Mouse (Mus musculus): ENCODE data around the gene Ehbp1l1.

Ehbp1l1 gene

GRCm38 (mm10) chr19:5725767-5726515, at the start of gene Ehbp1l1:
TSS of gene Ehbp1l1 (minus strand) at chr19:5726317.
- no peak for DNase-seq

DNA sequence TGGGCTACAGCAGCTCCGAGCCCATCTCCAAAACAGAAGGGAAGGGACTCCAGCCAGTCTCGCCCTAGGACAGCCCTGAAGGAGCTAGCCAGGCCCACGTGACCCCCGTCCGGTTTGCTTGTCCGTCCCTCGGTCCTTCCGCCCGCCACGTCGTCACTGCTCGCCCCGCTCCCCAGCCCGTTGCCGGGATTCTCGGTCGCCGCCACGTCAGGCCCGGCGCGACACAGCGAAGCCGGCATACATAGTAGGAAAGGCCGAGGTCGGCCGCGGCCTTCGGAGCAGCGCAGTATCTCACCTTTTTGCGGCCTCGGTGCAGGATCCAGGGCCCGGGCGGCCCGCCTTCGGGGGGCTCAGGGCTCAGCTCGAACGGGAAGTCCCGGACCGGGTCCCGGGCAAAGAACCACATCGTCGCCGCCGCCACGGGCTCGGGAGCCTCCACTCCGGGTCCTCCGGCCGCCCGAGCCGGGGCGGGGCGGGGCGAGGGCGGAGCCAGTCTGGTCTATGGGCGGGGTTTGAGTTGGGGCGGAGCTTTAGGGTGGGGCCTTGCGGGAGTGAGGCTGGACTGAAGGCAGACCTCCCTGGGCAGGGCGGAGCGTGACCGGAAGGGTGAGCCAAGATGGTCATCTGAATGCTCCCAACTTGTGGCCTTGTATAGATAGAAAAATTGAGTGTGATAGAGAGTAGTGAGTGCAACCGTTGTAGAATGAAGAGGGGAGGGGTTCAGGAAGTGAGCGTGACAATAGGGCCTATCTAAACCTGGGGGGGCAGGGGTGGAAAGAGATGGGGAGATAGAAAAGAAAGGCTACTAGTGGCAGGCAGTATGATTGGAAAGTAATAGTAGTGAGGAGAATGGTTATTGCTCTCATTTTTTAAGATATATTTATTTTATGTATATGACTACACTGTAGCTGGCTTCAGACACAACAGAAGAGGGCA, 45.1 kb upstream of the Ehbp1l1 start, which contains the start of gene Scyl1:
Gene Scyl1, minus strand, starts transcription at position 495 of the 936 bp plus-strand sequence.
- DNase-seq, result peak; percentile 93

DNA sequence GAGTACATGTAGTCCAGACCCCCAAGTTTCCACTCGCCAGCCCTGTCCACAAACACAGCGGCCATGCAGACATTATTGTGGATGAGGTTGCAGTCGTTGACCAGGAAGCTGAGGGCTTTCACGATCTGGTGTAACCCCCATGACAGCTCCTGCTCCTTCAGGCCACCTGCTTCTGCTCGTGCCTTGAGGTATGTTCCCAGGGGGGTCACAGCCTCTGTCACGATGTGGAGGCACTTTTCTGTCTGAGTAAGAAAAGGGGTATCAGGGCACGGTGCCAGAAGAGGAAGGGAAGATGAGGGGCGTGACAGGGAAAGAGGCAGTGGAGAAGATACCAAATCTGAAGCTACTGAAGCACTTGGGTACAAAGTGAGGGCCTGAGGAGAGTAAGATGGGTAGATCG, 44.2 kb upstream of the Ehbp1l1 start:
- no peak for DNase-seq

DNA sequence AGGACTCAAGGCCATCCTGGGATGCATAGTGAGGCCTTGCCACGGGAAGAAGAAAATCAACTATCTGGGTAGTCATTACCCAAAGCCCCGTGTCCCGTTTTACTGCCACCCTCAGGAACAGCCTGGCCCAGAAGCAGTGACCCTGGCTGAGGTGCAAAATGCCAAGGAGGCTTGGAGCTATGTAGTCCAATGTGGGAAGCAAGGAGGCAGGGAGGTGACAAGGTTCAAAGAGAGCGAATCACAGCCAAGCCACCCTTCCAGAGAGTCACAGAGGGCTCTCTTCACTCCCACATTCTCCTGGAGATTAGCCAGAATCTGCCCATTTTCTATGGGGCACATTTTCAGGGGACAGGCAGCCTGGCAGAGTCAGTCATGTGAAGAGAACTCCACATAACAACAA, 41.2 kb upstream of the Ehbp1l1 start:
- DNase-seq, result no peak

GRCm38 (mm10) chr19:5763163-5763562, 37.0 kb upstream of the Ehbp1l1 start:
- DNase-seq, result no peak

DNA sequence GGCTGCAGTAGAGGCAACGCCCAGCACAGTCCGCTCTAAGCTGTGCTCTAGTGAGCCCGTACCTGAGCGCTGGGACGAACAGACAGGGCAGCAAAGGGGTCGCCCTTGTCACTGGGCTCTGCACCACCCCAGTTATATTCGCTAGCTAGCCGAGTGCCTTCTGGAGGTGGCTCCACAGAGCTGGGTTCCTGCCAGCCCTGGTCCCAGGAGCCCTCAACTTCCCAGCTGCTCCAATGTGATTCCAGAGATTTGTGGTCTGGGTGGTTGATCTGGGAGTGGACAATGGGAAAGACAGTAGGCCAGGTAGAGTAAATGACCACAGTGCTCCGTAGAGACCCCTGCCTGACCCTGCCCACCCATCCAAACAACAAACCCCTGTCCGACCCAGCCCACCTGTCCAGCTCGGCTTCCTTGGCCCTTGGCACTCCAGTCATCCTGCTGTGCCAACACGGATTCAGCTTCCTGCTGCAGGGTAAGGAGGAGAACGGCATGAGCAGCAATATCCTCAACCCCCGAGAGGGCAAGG, 32.8 kb upstream of the Ehbp1l1 start:
- no peak for DNase-seq

GRCm38 (mm10) chr19:5756991-5757636, 31.0 kb upstream of the Ehbp1l1 start:
- no peak for DNase-seq

DNA sequence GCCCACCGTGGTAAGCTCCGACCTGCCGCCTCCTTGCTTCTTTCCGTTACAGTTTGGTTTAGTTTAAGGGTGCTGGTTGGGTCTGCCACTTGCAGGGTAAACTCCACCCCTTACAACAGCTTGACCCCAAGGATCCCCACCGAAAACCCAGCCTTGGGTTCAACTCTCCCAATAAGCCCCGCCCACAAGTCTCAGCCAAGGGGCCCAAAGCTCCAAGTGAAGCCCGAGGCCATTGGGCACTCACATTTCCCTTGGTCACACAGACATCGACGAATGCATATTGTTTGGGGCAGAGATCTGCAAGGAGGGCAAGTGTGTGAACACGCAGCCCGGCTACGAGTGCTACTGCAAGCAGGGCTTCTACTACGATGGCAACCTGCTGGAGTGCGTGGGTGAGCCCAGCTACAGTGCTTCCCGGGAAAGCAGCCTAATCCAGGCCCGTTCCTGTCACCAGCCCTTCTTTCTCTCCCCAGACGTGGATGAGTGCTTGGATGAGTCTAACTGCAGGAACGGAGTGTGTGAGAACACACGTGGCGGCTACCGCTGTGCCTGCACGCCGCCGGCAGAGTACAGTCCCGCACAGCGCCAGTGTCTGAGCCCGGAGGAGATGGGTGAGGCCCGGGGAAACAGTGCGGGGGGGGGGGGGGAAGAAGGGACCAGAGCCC, 30.3 kb upstream of the Ehbp1l1 start:
- peak; percentile 91 for DNase-seq

GRCm38 (mm10) chr19:5751742-5752141, 25.6 kb upstream of the Ehbp1l1 start:
- DNase-seq, result no peak

DNA sequence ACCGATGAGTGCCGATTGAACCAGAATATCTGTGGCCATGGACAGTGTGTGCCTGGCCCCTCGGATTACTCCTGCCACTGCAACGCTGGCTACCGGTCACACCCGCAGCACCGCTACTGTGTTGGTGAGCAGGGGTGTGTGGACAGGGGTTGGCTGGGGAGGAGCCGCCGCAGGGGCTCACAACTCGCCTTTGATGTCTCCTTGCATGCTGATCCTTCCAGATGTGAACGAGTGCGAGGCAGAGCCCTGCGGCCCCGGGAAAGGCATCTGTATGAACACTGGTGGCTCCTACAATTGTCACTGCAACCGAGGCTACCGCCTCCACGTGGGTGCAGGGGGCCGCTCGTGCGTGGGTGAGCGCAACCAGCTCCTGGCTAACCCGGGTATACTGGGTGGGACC, 24.8 kb upstream of the Ehbp1l1 start:
- DNase-seq, result no peak

DNA sequence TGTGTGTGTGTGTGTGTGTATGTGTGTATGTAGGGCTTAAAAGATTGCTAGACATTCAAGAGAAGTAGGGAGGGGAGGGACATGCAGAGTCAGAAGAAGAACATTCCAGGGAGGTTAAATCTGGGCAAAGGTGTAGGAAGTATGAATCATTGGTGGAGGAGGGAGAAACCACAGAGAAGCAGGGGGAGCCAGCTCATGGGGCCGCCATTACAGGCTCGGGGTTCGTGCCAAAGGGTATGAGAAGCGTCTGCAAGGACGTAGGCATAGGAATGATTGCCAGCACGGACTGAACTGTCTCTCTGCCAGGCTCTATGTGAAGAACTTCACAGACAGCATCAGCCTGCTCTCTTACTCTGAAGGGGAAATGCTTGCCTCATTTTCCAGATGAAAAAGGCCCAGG, 23.4 kb upstream of the Ehbp1l1 start:
- no peak for DNase-seq

DNA sequence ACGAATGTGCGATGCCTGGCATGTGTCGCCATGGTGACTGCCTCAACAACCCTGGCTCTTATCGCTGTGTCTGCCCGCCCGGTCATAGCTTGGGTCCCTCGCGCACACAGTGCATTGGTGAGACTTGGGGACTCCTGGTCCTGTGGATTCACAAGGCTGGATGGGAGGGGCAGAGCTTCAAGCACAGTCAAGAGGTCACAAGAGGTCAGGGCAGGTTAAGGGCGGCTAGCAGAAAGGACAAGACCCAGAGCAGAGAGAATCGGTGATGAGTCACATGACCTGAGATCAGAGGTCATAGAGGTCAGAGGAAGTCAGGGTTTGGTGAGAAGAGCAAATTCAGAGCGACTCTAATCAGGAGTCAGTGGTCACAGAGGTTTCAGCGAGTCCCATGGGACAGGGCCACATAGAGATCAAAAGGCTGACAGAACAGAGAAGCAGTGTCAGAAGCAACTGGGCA, 20.8 kb upstream of the Ehbp1l1 start:
- no peak for DNase-seq

DNA sequence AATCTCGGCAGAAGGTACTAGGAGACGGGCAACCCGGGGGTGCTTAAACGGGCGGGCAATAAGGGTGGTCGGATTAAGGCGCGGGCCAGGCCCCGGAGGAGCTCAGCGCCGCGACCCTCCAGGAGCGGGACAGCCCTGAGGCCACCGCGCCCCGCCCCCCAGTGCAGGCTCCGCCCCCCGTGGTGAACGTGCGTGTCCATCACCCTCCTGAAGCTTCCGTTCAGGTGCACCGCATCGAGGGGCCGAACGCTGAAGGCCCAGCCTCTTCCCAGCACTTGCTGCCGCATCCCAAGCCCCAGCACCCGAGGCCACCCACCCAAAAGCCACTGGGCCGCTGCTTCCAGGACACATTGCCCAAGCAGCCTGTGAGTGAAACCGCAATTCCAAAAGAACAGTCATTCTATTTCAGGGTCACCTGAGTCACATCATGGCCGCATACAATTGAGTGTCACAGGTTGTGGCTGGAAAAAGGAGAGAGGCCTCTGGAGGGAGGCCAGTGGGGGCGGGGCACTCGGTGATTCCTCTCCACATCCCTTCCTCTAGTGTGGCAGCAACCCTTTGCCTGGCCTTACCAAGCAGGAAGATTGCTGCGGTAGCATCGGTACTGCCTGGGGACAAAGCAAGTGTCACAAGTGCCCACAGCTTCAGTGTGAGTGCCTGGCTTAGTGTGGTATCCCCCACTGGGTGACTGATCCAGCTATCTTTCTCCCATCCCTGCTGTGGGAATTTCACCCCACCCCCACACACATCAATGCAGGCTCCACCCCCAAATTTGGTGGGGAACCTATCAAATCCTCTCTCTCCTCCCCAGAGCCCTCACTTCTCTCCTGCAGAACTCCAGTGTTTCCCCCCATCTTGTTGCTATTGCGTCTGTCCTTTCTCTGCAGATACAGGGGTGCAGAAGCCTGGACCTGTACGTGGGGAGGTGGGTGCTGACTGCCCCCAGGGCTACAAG, 19.9 kb upstream of the Ehbp1l1 start:
- no peak for DNase-seq

DNA sequence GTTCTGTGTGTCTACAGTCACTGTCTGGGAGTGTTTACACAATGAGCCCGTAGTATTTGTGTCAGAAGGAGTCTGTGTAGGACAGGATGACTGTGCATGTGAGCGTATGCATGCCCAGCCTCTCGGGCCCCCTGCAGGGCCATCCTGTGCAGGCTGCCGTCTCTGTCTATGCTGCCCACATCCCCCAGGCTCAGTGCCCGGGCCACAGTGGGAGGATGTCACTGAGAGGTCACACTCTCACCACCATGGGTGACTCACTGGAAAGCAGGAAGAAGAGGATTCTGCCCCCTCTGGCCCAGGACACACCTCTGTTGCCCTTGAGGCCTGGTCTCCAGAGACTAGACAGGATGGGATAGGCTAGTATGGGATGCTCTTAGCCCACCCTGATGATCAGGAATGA, 17.5 kb upstream of the Ehbp1l1 start:
- no peak for DNase-seq

GRCm38 (mm10) chr19:5742241-5742641, 16.1 kb upstream of the Ehbp1l1 start:
- DNase-seq, result no peak

DNA sequence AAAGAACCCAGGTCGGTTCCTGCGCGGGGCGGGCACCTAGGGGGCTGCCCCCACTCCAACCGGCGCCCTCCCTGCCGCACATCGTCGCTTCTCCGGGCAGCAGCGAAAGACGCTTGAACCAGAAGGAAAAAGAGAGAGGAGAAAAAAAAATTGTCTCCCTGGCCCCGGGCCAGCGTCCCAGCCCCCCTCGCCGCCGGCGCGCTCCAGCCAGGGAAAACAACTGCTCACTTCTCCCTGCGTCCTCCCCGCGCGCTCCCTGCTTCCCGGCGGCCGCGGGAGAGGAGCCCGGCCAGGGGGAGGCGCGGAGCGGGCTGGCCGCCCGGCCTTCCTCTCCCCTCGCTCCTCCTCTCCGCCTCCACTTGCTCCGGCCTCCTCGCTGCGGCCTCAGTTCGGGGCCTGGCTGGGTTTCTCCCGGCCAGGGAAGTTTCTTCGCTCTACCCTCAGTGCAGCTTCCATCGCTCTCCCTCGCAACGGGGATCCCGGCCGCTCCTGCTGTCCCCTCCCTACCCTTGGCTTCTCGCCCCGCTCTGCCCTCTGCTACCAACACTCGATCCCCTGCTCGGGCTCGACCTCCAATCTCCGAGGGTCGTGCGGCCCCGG, 15.6 kb upstream of the Ehbp1l1 start:
- peak; percentile 47 for DNase-seq

- no peak for DNase-seq
These were observed 14.5 kb upstream of the Ehbp1l1 start, which contains the start of gene Ltbp3 for GRCm38 (mm10) chr19:5740320-5741317. TSS of gene Ltbp3 (plus strand) at chr19:5740904.

DNA sequence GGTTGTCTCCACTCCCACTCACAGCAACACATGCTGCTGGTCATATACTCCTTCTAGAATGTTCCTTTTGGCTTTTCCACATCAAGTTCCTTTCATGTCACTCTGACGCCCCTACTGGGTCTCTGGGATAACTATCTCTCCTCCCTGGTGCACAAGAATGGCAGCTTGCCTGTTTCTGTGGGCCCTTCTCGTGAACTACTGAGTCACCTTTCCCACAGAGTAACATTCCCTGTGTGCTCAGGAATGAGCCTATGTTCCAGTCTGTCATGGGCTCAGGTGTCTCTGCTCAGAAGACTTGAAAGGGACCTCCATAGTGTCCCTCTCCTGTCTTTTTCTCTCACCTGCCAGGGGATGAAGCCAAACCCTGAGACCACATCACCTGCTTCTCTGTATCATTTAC, 13.3 kb upstream of the Ehbp1l1 start:
- DNase-seq, result no peak

GRCm38 (mm10) chr19:5734325-5734724, 8.2 kb upstream of the Ehbp1l1 start:
- DNase-seq, result no peak

Data from layer of hippocampus, adult 9-11 months (tissue).